Comparison of ENCODE assay signal across 11 mouse cellular contexts in the genomic region with DNA sequence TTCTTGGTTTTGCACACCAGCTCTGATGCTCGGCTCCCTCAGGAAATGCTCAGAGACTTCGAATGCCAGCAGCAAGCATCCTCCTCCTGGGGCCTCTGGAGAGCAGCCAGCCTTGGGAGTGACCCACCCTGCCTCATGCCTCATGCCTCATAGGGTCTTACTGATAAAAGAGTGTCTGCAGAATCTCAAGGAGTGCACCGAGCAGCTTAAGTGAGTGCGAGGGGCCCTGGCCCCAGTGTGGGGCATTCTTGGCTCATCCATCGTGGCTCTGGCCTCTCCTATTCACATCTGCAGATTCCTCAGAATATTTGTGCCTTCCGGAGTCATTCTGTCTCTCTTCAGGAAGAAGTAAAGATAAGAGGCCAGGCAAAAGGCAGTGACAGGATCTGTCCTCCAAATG. TPM values are rescaled to one million over a fixed set of nuclear protein-coding genes. Genes with fewer than 3 reads are reported as not detected.
DNase-seq lines count a peak whose midpoint lies in the region; ATAC-seq and TF ChIP-seq lines count a peak whose summit lies in the region.
"Had no signal": no experiment of that assay in that cellular context is flagged by ENCODE, and none has a peak within 500 bp of the region (broad histone marks: within the 10 kb centered on the region; RNA-seq: fewer than 3 reads in every experiment).

No protein-coding gene starts in this region.

- H3K36me3 ChIP-seq in heart, postnatal 0 days (replicated peaks; ENCODE audit: control insufficient read depth, insufficient read depth, low read length): no peaks in the 10 kb centered on the region
- no peaks in the 10 kb centered on the region for H3K36me3 ChIP-seq in midbrain, embryonic 13.5 days
- H3K36me3 ChIP-seq in midbrain, embryonic 15.5 days (replicated peaks): no peaks in the 10 kb centered on the region
- H3K36me3 ChIP-seq in stomach, postnatal 0 days (ENCODE audit: control insufficient read depth, insufficient read depth, low read length): no peaks in the 10 kb centered on the region

- 0 out of 2 replicates have a peak, but pooled peaks cover 10% of the 10 kb centered on the region for H3K4me1 ChIP-seq in heart, postnatal 0 days (ENCODE audit: control insufficient read depth, insufficient read depth)
- peaks cover 63% of the 10 kb centered on the region for H3K4me1 ChIP-seq in midbrain, embryonic 13.5 days (replicated peaks)
- peaks cover 29% of the 10 kb centered on the region for H3K4me1 ChIP-seq in midbrain, embryonic 15.5 days
- H3K4me1 ChIP-seq in stomach, postnatal 0 days (replicated peaks; ENCODE audit: control insufficient read depth, insufficient read depth): peaks cover 7% of the 10 kb centered on the region; the same call in 1 of the 2 replicates

- no peak for TF ChIP-seq CTCF in heart, postnatal 0 days (IDR thresholded peaks at IDR 0.05; ENCODE audit: low read depth)
- TF ChIP-seq CTCF in stomach, postnatal 0 days (IDR thresholded peaks at IDR 0.05; ENCODE audit: low read depth): no peak

- DNase-seq in adrenal gland, postnatal 10 days: peak; percentile 21
- DNase-seq in adrenal gland, postnatal 4 days (ENCODE audit: low spot score in 2 of 2): no peak
- peak; percentile 17 for DNase-seq in heart, postnatal 0 days (ENCODE audit: low spot score)
- no peak for DNase-seq in heart, postnatal 14 days
- DNase-seq in stomach, postnatal 0 days (ENCODE audit: low spot score): no peak
- DNase-seq in spleen, postnatal 36 days (ENCODE audit: low spot score in 2 of 2): no peak

- TF ChIP-seq EP300 in heart, postnatal 0 days (IDR thresholded peaks at IDR 0.05; ENCODE audit: low read depth): no peak
- TF ChIP-seq EP300 in stomach, postnatal 0 days (optimal IDR thresholded peaks at IDR 0.05): no peak

- peaks cover 7% of the 10 kb centered on the region; the same call in 1 of the 2 replicates for H3K27me3 ChIP-seq in heart, postnatal 0 days (ENCODE audit: control insufficient read depth, insufficient read depth, low read length)
- peaks cover 10% of the 10 kb centered on the region for H3K27me3 ChIP-seq in midbrain, embryonic 13.5 days
- no peaks in the 10 kb centered on the region for H3K27me3 ChIP-seq in midbrain, embryonic 15.5 days (replicated peaks)
- H3K27me3 ChIP-seq in stomach, postnatal 0 days (ENCODE audit: control insufficient read depth, insufficient read depth, low read length): no peaks in the 10 kb centered on the region

- intact Hi-C loops in heart, postnatal 14 days (cut with DNase I): no loop called here

- ATAC-seq in heart, postnatal 0 days (ENCODE audit: insufficient read depth, low read depth): no peak
- no peak for ATAC-seq in midbrain, embryonic 13.5 days
- no peak for ATAC-seq in midbrain, embryonic 15.5 days (replicated peaks)
- no peak for ATAC-seq in stomach, postnatal 0 days (ENCODE audit: low FRiP score, low TSS enrichment)
- ATAC-seq: inflammation-experienced regulatory T-cells, adult 6 months had no signal

- H3K9ac ChIP-seq in heart, postnatal 0 days (replicated peaks; ENCODE audit: low read depth, low read length): no peak overlapping the region
- H3K9ac ChIP-seq in midbrain, embryonic 13.5 days (replicated peaks): no peak overlapping the region
- H3K9ac ChIP-seq in midbrain, embryonic 15.5 days: no peak overlapping the region
- no peak overlapping the region for H3K9ac ChIP-seq in stomach, postnatal 0 days (ENCODE audit: low read length)

- WGBS in heart, postnatal 0 days: 8% methylated on average over 6 of the region's 6 CpGs
- 21% methylated on average over 6 of the region's 6 CpGs for WGBS in midbrain, embryonic 13.5 days
- WGBS in midbrain, embryonic 15.5 days: 14% methylated on average over 6 of the region's 6 CpGs
- WGBS in stomach, postnatal 0 days: 16% methylated on average over 6 of the region's 6 CpGs

- no peaks in the 10 kb centered on the region for H3K9me3 ChIP-seq in heart, postnatal 0 days (replicated peaks; ENCODE audit: control insufficient read depth, low read length)
- no peaks in the 10 kb centered on the region for H3K9me3 ChIP-seq in midbrain, embryonic 13.5 days
- H3K9me3 ChIP-seq in midbrain, embryonic 15.5 days: no peaks in the 10 kb centered on the region
- H3K9me3 ChIP-seq in stomach, postnatal 0 days (ENCODE audit: control insufficient read depth, low read length): no peaks in the 10 kb centered on the region

- H3K4me2 ChIP-seq in heart, postnatal 0 days (ENCODE audit: low read depth, low read length): peak overlapping the region; percentile 44; the same call in 1 of the 2 replicates
- peak overlapping the region; percentile 32; the same call in 1 of the 2 replicates for H3K4me2 ChIP-seq in midbrain, embryonic 13.5 days (replicated peaks)
- no peak overlapping the region; the same call in 1 of the 2 replicates for H3K4me2 ChIP-seq in midbrain, embryonic 15.5 days
- no peak overlapping the region for H3K4me2 ChIP-seq in stomach, postnatal 0 days (replicated peaks; ENCODE audit: low read depth)

- no peak overlapping the region for H3K4me3 ChIP-seq in heart, postnatal 0 days (ENCODE audit: low read depth, low read length)
- H3K4me3 ChIP-seq in midbrain, embryonic 13.5 days (replicated peaks): no peak overlapping the region
- no peak overlapping the region for H3K4me3 ChIP-seq in midbrain, embryonic 15.5 days
- no peak overlapping the region for H3K4me3 ChIP-seq in stomach, postnatal 0 days (ENCODE audit: low read depth, low read length)

- no peak overlapping the region for H3K27ac ChIP-seq in heart, postnatal 0 days (ENCODE audit: low read depth)
- H3K27ac ChIP-seq in midbrain, embryonic 13.5 days: no peak overlapping the region
- H3K27ac ChIP-seq in midbrain, embryonic 15.5 days: no peak overlapping the region
- H3K27ac ChIP-seq in stomach, postnatal 0 days (replicated peaks): peak overlapping the region; percentile 56

RNA-seq across cellular contexts. Expression of a gene that starts 53.7 kb away (rescaled TPM):
- 100 to 1,000 TPM; 470 to 498 TPM for total RNA-seq in adrenal gland, postnatal 10 days (2021)
- total RNA-seq in adrenal gland, postnatal 4 days (2021): 1,000 to 10,000 TPM in 1 of 2 experiments, 100 to 1,000 TPM in 1; 974 to 1,168 TPM
- total RNA-seq in heart, postnatal 0 days (2014; rRNA removed; ENCODE audit: low replicate concordance): 45.0 and 55.2 TPM in 2 replicates
- 55.1 and 62.9 TPM in 2 replicates for polyA plus RNA-seq in heart, postnatal 0 days (2015; fragmentation: Nextera tagmentation; extraction: Ambion mirVana)
- total RNA-seq in heart, postnatal 14 days (2021): 1 to 10 TPM; 2.7 to 3.1 TPM
- 117 and 118 TPM in 2 replicates for polyA plus RNA-seq in midbrain, embryonic 13.5 days (2015; fragmentation: Nextera tagmentation; extraction: Ambion mirVana)
- polyA plus RNA-seq in midbrain, embryonic 15.5 days (2015; fragmentation: Nextera tagmentation; extraction: Ambion mirVana): 70.6 and 76.0 TPM in 2 replicates
- 183 and 187 TPM in 2 replicates for polyA plus RNA-seq in stomach, postnatal 0 days (2015; fragmentation: Nextera tagmentation; extraction: Ambion mirVana)
- total RNA-seq: megakaryocyte-erythroid progenitor cell, adult 5-6 weeks; MEL had no signal
- polyA plus RNA-seq: inflammation-experienced regulatory T-cells, adult 6 months had no signal

Comparison
In these comparisons a context has a peak if more than half of its experiments do, and no peak if none do; other contexts are left out.
1. DNase-seq: peak in adrenal gland, postnatal 10 days (single experiment) and heart, postnatal 0 days (single experiment); none in adrenal gland, postnatal 4 days (0 of 2), heart, postnatal 14 days (0 of 2), stomach, postnatal 0 days (single experiment) and spleen, postnatal 36 days (0 of 2).
2. H3K4me2 ChIP-seq: peak in heart, postnatal 0 days (single experiment) and midbrain, embryonic 13.5 days (single experiment); none in midbrain, embryonic 15.5 days (single experiment) and stomach, postnatal 0 days (single experiment).
3. RNA of a gene that starts 53.7 kb away (total RNA-seq): 974 to 1,168 TPM in adrenal gland, postnatal 4 days, 470 to 498 TPM in adrenal gland, postnatal 10 days and 45.0 to 55.2 TPM in heart, postnatal 0 days; 2.7 to 3.1 TPM in heart, postnatal 14 days; every median in the first group is over 10 times any median in the second.